Mouse (Mus musculus) left cerebral cortex, postnatal 36 days (tissue): ENCODE results near the gene Cep85l. TPM values are rescaled to one million over a fixed set of nuclear protein-coding genes. Genes with fewer than 3 reads are reported as not detected.

Experiments used
- DNase-seq, 2 experiments: peaks; one replicate each; pipeline ENCODE4 v3.0.0; 2021 to 2022; ENCODE audit warnings: low spot score in 2 of 2, mixed read lengths in 1 of 2
- intact Hi-C: fragments of 180-260 bp; cut with DNase I; formaldehyde crosslinking; loops from one replicate; pipeline ENCODE4 v1.15.1; 2025
- total RNA-seq, 2 experiments: library from RNA; stranded (reverse); gene quantifications; 2 replicates each; pipeline ENCODE4 v1.2.3; 2021

The Cep85l gene
- total RNA-seq, 2 experiments from 2014 or later = 19.4 to 19.8 TPM

- DNase-seq = no peak
- intact Hi-C loops = no loop called here
Observed at GRCm38 (mm10) chr10:53235381-53235780, 144.4 kb downstream of the Cep85l start.

DNA sequence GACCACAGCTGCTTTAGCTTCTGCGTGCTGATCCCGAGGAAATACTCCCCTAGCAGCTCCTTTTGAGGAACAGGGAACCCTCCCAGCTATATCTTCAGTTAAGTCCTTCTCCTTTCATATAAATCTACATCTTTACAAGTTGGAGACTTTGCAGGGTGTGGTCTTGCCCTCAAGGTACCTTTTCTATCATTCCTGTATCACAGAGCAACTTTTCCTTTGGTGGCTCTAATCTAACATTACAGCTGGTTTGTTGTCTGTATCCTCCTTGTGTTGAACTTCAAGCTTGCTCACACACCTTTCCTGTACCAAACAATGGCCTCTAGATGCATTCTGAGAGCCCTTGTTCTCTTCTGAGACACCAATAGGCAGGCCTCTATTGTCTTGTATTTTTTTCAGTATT lies 145.1 kb downstream of the Cep85l start:
- DNase-seq = no peak
- intact Hi-C loops = no loop called here

DNA sequence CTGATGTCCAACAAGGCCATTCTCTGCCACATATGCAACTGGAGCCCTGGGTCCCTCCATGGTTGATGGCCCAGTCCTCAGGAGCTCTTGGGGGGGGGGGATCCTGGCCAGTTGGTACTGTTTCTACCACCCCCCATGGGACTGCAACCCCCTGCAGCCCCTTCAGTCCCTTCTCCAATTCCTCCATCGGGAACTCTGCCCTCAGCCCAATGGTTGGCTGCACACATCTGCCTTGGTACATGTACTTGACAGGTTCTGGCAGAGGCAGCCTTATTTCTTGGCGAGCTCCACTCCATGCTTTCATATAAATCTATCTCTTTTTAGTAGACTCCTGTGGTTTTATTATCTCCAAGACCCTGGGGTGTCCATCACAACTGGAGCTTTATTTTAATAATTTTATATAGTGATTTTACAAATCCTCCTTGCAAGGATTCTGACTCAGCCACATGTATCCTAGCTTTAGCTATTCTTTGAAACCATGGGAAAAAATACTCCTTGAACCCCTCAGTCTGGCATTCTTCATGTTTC lies 145.6 kb downstream of the Cep85l start:
- intact Hi-C loops = no loop called here
- no peak for DNase-seq

DNA sequence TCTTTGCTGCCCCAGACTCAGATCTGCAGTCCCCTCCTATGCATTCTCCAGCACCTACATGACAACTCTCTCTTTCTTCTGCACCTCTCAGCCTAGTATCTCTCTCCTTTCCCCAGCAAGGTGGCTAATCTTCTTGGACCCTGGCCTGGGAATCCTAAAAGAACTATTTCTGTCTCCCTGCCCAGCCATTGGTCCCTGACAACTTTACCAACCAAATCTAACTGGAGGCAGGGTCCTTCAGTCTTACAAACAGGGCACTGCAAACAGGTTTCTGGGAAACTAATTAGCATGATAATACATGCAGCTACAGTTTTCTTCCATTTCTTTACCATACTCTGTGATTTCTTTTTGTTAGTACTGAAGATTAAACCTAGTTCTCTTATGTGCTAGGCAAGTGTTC lies 148.9 kb downstream of the Cep85l start:
- intact Hi-C loops = no loop called here
- DNase-seq = no peak

GRCm38 (mm10) chr10:53229190-53229589 lies 150.6 kb downstream of the Cep85l start:
- no peak for DNase-seq
- intact Hi-C loops = no loop called here

Other genes starting within 250 kb of the Cep85l start
- gene Pln, start 42.3 kb downstream of the Cep85l start, total RNA-seq = 1 to 10 TPM; 1.8 to 3.3 TPM
- gene Asf1a, start 216.8 kb upstream of the Cep85l start, total RNA-seq = 10 to 100 TPM; 16.6 to 21.6 TPM